In the genomic region with DNA sequence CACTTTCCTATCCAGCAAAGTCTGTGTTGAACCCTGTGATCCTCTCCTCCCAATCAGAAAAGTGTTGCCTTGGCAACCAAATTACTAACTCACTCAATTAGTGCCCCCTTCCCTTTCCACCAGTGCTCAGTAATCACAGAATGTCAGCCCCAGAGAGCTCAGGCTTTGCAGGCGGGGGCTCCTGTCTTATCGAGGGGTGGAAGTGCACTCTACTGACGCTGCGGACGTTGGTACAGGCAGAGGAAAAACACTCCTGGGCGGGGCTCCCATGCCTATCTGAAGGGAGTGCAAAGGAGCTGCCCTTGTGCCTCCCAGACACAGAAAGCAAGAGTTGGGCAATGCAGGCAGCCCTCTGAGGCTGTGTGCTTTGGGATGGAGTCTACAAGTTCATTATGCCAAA, we compare ENCODE assay signal across 8 mouse cellular contexts. TPM values are rescaled to one million over a fixed set of nuclear protein-coding genes. Genes with fewer than 3 reads are reported as not detected.
DNase-seq lines count a peak whose midpoint lies in the region; ATAC-seq and TF ChIP-seq lines count a peak whose summit lies in the region.

No protein-coding gene starts in this region.

- ATAC-seq in limb, embryonic 13.5 days (ENCODE audit: low FRiP score, low read depth): no peak
- ATAC-seq in midbrain, embryonic 16.5 days: peak; percentile 74

- no peak overlapping the region for H3K27ac ChIP-seq in thymus, adult 2 months (ENCODE audit: control insufficient read depth, insufficient read depth, low read length)
- H3K27ac ChIP-seq in limb, embryonic 13.5 days: no peak overlapping the region
- H3K27ac ChIP-seq in midbrain, embryonic 16.5 days (ENCODE audit: low read length): peak overlapping the region; percentile 71

- no peaks in the 10 kb centered on the region for H3K36me3 ChIP-seq in thymus, adult 2 months (ENCODE audit: control insufficient read depth, insufficient read depth, low read length)
- no peaks in the 10 kb centered on the region for H3K36me3 ChIP-seq in limb, embryonic 13.5 days
- H3K36me3 ChIP-seq in midbrain, embryonic 16.5 days (ENCODE audit: control insufficient read depth, insufficient read depth, low read length): no peaks in the 10 kb centered on the region

- no peaks in the 10 kb centered on the region for H3K9me3 ChIP-seq in limb, embryonic 13.5 days
- H3K9me3 ChIP-seq in midbrain, embryonic 16.5 days (replicated peaks; ENCODE audit: control insufficient read depth, low read length, poor library complexity, severe bottlenecking): no peaks in the 10 kb centered on the region

- DNase-seq in thymus, adult 2 months: peak; percentile 21
- DNase-seq in thymus, adult 18-20 months: no peak
- peak; percentile 59 for DNase-seq in embryo, embryonic 9.5 days (ENCODE audit: extremely low spot score)
- peak; percentile 8 for DNase-seq in heart, postnatal 25 days (ENCODE audit: low spot score)
- DNase-seq in left cerebral cortex, adult 11 months (ENCODE audit: low spot score): no peak
- no peak for DNase-seq in cerebellum, adult 9-10 months

- no peak overlapping the region for H3K4me3 ChIP-seq in thymus, adult 2 months (ENCODE audit: control insufficient read depth, insufficient read depth, low read length)
- no peak overlapping the region for H3K4me3 ChIP-seq in limb, embryonic 13.5 days
- H3K4me3 ChIP-seq in midbrain, embryonic 16.5 days (ENCODE audit: low read depth, low read length): no peak overlapping the region

- no peak for TF ChIP-seq CTCF in thymus, adult 2 months (IDR thresholded peaks at IDR 0.05; ENCODE audit: borderline replicate concordance, control insufficient read depth, extremely low read depth, insufficient read depth, low read length, poor library complexity)

- 0 out of 2 replicates have a peak overlapping the region, but pooled peaks have one; percentile 23 for H3K4me2 ChIP-seq in limb, embryonic 13.5 days (replicated peaks)
- peak overlapping the region; percentile 46 for H3K4me2 ChIP-seq in midbrain, embryonic 16.5 days (ENCODE audit: low read length)

- H3K27me3 ChIP-seq in thymus, adult 2 months (ENCODE audit: control insufficient read depth, insufficient read depth, low read length): no peaks in the 10 kb centered on the region
- peaks cover 69% of the 10 kb centered on the region for H3K27me3 ChIP-seq in limb, embryonic 13.5 days
- no peaks in the 10 kb centered on the region for H3K27me3 ChIP-seq in midbrain, embryonic 16.5 days (ENCODE audit: control insufficient read depth, insufficient read depth, low read depth, low read length)

- intact Hi-C loops in heart, postnatal 25 days (cut with DNase I): no loop called here

- 29% methylated on average over 6 of the region's 6 CpGs for WGBS in thymus, adult 2 months
- WGBS in limb, embryonic 13.5 days: 2% methylated on average over 6 of the region's 6 CpGs
- under 1% methylated on average over 6 of the region's 6 CpGs for WGBS in midbrain, embryonic 16.5 days

- H3K4me1 ChIP-seq in thymus, adult 2 months (replicated peaks; ENCODE audit: control insufficient read depth, insufficient read depth, low read length): peaks cover 21% of the 10 kb centered on the region
- peaks cover 24% of the 10 kb centered on the region for H3K4me1 ChIP-seq in limb, embryonic 13.5 days
- H3K4me1 ChIP-seq in midbrain, embryonic 16.5 days (ENCODE audit: control insufficient read depth, insufficient read depth, low read length): peaks cover 39% of the 10 kb centered on the region

- TF ChIP-seq POLR2A in thymus, adult 2 months (IDR thresholded peaks at IDR 0.05; ENCODE audit: control insufficient read depth, extremely low read depth, insufficient read depth, low read length, poor library complexity): no peak

- H3K9ac ChIP-seq in limb, embryonic 13.5 days: peak overlapping the region; percentile 45; the same call in 1 of the 2 replicates
- no peak overlapping the region for H3K9ac ChIP-seq in midbrain, embryonic 16.5 days (ENCODE audit: low read depth, low read length)

RNA-seq across cellular contexts. Expression of a gene that starts 6.0 kb away (rescaled TPM):
- polyA plus RNA-seq in thymus, adult 2 months (2012; rRNA removed): 15.4 and 26.4 TPM in 2 replicates
- 1 to 10 TPM; 3.7 to 4.9 TPM for total RNA-seq in heart, postnatal 25 days (2021)
- polyA plus RNA-seq in limb, embryonic 13.5 days (2015; fragmentation: Nextera tagmentation; extraction: Ambion mirVana): 6.0 and 6.1 TPM in 2 replicates
- 27.3 and 28.2 TPM in 2 replicates for polyA plus RNA-seq in midbrain, embryonic 16.5 days (2015; fragmentation: Nextera tagmentation; extraction: Ambion mirVana)

RNA-seq across cellular contexts. Expression of a gene that starts 12.1 kb away (rescaled TPM):
- 27.4 and 44.5 TPM in 2 replicates for polyA plus RNA-seq in thymus, adult 2 months (2012; rRNA removed)
- total RNA-seq in heart, postnatal 25 days (2021): 1 to 10 TPM; 5.6 to 5.8 TPM
- polyA plus RNA-seq in limb, embryonic 13.5 days (2015; fragmentation: Nextera tagmentation; extraction: Ambion mirVana): 2.8 and 3.1 TPM in 2 replicates
- 5.0 and 5.6 TPM in 2 replicates for polyA plus RNA-seq in midbrain, embryonic 16.5 days (2015; fragmentation: Nextera tagmentation; extraction: Ambion mirVana)

RNA-seq across cellular contexts. Expression of a gene that starts 34.0 kb away (rescaled TPM):
- polyA plus RNA-seq in thymus, adult 2 months (2012; rRNA removed): 18.8 and 23.0 TPM in 2 replicates
- 1 to 10 TPM; 1.6 to 1.8 TPM for total RNA-seq in heart, postnatal 25 days (2021)
- polyA plus RNA-seq in limb, embryonic 13.5 days (2015; fragmentation: Nextera tagmentation; extraction: Ambion mirVana): 21.6 and 23.1 TPM in 2 replicates
- 4.3 TPM in 2 replicates for polyA plus RNA-seq in midbrain, embryonic 16.5 days (2015; fragmentation: Nextera tagmentation; extraction: Ambion mirVana)

Comparison
In these comparisons a context has a peak if more than half of its experiments do, and no peak if none do; other contexts are left out.
1. DNase-seq: peak in thymus, adult 2 months (single experiment), embryo, embryonic 9.5 days (single experiment) and heart, postnatal 25 days (single experiment); none in thymus, adult 18-20 months (0 of 2), left cerebral cortex, adult 11 months (single experiment) and cerebellum, adult 9-10 months (single experiment).